Mouse (Mus musculus) kidney, adult 8-10 months (tissue): Measurements from ENCODE around the gene Ranbp17.
A peak's percentile ranks its signal among the peaks of the same experiment; 100 is the strongest.
"Not testable (repeated sequence)": the region's sequence is repeated elsewhere in the genome, so short reads cannot be mapped to it uniquely, and the experiment has no call there.

Experiments used
- DNase-seq, 2 experiments: peaks; one replicate each; pipeline ENCODE4 v3.0.0; 2022

Ranbp17 gene

DNA sequence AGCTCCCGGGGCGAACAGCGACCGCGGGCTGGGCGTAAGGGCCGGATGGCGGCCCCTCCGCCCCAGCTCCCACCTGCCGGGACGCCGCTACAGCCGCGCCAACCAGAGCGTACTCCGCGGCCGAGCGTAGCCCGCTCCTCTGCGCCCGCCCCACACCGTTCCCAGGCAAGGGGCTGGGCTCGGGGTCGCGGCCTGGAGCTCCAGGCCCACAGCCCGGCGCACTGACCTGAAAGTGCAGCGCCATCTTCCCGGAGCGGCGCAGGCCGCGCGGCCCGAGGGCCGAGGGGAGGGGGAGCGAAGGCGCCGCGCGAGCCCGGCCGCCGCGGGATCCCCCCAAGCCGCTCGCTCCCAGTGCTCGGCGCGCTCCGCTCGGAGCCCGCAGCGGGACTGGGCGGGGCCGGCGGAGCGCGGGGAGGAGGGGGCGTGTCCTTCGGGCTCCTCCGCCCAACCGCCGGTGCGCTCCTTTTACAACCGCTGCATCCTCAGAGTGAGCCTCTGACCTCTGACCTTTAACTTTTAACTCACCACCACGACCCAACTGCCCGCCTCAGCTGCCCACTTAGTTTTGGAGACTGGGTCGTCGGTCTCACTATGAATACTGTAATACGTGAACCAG is at the start of gene Ranbp17:
TSS of gene Ranbp17 (minus strand) at position 371 of the 616 bp plus-strand sequence.
- peak; percentile 3 to 7 for DNase-seq

DNA sequence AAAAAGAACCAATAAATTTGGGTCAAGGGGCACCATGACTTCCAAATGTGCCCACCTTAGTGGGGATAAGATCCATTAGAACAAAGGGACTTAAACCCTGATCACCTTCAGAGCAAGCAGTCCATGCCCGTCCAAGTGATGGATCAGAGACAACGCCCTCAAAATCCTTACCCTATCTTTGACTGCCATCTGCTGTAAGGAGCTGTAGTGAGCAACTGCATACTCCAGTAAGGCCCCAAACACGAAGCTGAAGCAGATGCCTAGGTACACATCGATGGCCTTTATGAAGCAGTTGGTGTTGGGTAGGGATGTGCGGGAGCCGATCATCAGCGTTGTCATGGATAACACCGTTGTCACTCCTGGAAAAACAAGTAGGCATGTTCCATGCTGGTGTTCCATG is 40.6 kb upstream of the Ranbp17 start:
- DNase-seq, result peak; percentile 1 to 2

DNA sequence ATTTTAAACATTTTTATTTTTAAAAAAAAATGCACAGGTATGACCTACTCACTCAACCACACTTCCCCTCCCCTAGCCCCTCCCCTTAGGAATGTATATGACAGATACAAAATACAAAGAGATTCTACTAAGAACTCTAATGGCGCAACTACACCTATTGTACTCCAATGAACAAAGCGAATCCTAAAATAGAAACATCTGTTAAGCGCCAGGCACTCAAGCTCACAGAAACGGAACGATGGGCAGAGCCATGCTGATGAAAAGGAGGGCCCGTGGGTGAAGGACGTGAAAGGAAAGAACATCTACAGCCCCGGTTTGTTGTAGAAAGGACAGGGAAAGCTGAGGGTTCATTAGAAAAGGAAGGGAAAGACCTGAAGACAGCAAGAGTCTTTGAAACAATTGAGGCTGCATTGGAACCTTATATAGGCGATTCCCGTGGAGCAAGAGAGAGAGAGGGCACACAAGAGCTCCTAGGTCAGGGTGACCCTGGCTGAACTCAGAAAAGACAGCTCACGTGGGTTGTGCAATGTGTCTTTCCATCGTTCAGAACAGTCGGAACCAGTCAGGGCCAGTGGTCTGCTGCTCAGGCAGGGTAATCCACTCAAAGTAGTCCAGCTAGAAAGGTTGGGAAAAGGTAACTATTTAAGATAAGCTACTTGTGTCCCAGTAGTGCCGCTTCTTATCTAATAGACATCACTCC is 37.5 kb upstream of the Ranbp17 start:
- no peak for DNase-seq

DNA sequence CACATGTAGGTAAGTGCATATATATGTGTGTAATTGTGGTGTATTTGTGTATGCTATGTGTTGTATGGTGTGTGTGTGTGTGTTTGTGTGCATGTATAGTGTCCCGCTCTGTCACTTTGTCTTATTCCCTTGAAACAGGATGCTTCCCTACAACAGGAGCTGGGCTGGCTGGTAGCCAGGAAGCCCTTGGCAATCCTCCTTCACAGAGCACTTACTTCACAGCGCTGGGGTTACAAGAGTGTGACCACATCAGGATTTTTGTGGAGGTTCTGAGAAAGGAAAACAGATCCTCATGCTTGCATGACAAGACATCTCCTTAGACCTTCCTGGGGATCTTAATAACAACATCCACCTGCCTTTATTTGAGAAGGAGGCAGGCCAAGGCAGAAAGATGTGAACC is 33.8 kb upstream of the Ranbp17 start:
- no peak for DNase-seq

DNA sequence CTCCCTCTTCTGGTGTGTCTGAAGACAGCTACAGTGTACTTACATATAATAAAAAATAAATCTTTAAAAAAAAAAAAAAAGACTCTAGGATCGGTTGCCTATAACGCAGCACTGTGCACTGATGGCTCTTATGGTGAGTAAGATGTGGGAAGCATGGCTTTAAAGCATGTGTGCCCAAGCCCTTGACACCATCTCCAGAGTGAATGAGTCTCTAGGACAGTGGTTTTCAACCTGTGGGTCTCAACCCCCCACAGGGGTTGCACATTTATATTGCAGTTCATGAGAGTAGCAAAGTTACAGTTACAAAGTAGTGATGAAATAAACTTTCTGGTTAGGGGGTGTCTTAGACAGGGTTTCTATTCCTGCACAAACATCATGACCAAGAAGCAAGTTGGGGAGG is 31.4 kb upstream of the Ranbp17 start:
- DNase-seq, result no peak

DNA sequence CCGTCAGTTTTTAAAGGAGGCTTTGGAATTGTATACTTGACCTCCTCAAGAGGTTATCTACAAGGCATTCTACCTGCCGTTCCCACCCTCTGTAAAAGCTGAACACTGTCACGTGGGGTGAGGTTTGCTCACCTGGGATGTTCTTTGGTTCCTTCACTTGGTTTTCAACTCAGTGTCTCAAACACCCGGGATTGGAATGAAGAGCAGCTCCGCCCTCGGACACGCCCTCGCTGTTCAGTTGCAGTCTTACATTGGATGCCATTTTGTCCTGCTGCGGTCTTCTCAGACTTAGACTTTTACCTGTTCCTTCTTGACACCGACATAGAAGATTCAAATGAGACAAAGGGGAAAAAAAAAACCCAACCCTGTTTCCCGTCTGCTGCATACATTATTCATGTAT is 30.6 kb upstream of the Ranbp17 start:
- DNase-seq, result no peak

DNA sequence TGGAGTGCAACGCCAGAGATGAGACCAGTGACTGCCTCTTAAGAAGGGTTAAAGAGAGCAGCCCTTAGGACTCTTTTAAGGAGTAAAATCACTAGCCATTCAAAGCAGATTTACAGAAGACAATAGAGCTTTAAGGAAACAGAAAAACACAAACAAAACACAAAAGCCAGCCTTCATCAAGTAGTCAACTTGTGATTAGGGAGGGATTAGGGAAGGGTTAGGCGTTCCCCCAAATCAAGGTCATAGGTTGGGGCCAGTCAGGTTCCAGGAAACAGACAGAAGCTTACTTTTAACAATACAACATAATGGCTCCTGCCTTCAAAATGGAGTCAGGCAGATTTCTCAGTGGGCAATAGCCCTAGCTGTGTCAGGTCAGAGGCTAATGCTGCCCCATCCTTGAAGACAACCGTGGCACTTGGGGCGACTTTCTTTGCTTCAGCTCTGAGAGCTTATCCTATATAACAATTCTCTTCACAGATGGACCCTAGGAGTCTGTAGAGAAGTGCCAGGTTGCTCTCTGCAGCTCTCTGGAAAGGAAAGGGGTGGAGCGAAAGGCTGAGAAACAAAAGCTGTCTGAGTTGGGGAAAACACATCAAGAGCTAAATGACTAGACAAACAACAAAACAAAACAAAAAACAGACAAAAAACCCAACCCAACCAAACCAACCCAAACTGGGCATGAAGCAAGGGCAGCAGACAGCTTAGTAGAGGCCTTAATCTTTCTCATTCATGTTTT is 24.0 kb upstream of the Ranbp17 start:
- DNase-seq, result no peak

DNA sequence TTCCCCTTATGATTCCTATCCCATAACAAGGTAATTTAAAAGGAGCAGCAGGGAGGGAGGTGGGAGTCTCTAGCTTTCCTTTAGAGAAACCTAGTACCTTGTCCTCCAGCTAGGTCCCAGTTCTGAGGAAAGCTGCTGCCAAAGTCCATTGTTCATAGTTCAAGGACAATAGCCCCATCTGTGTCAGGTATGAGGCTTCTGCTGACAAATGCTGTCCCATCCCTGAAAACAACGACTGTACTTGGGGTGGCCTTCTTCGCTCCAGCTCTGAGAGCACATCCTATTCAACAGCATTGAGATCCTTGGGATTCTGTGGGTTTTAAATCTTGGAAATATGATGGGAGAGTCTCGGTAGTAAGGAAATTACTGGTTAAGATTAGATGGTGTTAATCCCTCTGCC is 23.1 kb upstream of the Ranbp17 start:
- no peak for DNase-seq

DNA sequence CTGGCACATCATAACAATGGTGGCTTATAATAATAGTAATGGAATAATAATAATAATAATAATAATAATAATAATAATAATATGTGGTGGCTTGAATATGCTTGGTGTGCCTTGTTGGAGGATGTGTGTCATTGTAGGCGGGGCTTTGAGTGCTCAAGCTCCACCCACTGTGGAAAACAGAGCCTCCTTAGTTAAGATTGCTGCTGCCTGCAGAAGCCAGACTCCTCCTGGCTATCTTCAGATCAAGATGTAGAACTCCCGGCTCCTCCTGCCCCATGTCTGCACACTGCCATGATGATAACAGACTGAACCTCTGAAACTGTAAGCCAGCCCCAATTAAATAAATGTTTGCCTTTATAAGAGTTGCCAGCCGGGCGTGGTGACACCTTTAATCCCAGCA is 21.0 kb upstream of the Ranbp17 start:
- no peak for DNase-seq

DNA sequence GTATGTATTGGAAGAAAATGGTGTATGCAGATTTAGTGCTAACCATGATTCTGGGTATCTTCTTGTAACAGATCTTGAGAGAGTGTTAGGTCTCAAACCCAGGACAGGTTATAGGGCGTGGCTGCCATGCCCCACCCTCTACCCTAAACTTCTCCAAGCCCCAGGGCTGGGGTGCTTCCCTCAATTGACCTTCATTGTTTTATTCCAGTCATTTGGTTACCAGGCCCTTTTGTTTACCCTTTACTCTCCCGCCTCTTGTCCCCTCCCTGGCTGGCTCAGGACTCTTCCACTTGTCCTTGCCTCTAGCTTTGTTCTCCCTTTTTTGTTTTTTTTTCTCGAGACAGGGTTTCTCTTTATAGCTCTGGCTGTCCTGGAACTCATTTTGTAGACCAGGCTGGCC is 20.0 kb upstream of the Ranbp17 start:
- no peak for DNase-seq

DNA sequence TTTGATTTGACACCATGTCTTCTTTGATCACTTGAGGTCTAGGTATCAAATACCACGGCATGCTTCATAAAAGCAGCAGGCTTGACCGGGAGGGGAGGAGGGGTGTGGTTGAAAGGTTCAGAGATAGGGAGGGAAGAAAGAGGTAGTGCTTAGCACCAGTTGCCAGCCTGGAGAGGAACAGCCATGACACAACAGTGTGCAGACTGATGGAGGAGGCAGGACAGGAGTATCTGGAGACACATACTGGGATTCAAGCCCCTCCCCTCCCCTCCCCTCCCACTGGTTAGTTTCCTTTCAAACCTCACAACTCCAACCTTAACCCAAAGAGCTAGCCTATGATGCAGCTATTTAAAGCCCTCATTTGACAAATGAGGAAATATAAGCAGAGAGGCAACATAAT is 16.0 kb upstream of the Ranbp17 start:
- no peak for DNase-seq

DNA sequence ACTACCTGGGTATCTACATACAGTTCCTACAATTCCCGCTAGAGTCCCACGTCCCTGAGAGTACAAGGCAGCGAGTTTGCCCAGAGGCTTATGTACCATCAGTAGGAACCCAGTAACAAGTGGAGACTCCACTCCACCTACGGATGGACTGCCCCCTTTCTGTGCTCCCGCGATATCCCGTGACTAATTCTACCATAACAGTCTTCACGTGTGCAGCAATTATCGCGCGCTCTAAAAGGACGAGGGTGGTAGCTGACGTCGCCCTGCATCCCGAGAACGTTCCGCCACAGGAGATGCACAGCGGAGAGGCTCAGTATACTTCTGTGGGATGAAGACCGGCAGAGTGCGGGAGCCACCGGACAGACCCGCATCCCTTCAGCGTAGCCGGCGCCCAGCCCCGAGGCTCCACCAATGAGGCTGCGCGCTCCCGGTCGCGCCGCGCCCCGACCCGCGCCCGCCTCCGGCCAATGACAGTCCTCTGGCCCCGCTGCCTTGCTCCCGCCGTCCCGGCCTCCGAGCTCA is 631 bp downstream of the Ranbp17 start:
- DNase-seq, result peak; percentile 5 to 12

DNA sequence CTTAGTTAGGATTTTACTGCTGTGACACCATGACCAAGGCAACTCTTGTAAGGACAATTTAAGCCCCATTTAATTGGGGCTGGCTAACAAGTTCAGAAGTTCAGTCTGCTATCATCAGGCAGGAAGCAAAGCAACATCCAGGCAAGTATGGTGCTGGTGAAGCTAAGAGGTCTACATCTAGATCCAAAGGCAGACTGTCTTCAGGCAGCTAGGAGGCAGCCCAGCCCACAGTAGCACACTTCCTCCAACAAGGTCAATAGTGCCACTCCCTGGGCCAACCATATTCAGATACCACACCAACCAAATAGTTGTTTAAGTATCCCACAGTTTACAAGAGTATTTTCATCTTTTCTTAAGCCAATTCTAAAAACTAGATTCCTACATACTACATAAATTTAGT is 4.1 kb downstream of the Ranbp17 start:
- DNase-seq, result no peak

DNA sequence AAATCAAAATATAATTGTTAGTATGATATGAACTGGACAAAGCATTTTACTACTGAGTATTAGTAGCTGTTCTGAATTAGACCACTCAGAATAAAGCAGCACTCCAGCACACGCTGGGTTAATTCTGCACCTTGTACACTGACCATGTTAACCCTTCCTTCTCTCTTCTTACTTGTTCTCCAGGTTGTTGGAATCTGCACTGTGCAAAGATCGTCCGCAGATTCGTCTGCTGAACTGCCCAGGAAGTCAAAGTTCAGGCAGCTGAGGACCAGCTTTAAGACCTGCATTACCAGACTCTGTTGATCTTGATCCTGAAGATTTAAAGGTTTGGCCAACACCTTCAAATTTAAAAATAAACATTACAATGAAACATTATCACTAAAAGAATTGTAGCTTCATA is 27.8 kb downstream of the Ranbp17 start:
- DNase-seq, result peak; percentile 22 to 51

DNA sequence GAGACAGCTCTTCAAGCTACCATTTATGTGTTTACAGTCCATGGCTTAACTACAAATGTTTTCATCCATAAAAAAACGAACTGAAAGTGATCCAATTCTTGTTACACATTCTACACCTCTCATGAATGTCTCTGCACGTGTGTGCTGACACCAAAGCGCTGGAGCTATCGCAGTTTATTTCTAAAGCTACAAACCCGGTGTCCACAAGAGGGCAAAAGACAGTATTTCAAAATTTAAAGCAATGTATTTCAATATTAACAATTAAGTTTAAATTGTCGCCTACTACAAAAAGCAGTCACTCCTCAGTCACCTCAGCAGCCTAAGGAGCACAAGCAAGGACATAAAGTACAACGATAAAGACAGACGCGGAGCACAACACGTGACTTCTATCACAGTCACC is 33.1 kb downstream of the Ranbp17 start:
- no peak for DNase-seq

DNA sequence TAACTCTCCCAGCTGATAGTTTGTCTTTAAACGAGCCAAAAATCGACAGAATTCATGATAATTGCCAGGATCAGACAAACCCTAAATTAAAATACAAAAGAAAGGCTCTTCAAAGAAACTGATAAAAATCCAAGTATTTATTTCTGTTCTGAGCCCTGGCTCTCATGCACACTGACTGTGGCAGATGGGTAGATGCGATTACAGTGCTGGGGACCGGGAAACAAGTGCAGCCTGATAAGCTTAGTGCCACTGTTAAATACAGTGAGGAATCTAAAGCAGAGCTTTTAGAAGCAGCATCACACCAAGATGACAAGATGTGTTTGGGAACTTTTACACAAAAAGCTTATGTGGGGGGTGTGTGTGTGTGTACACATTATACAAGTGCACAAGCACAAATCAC is 34.3 kb downstream of the Ranbp17 start:
- DNase-seq, result no peak

DNA sequence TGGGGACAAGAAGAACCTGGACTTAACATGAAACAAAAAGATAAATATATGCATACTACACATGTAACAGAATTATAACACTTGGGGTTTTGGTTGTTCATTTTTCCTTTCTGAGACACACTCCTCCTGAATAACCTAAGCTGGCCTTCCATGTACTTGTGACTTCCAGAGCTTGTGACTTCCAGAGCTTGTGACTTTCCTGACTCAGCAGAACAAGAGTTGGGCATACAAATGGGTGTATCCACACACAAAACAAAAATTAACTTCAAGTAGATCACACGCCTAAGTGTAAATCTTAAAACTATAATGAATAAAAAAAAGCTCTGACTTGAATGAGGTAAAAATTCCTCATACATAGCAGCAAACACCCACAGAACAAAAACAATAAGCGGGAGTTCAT is 36.9 kb downstream of the Ranbp17 start:
- no peak for DNase-seq

DNA sequence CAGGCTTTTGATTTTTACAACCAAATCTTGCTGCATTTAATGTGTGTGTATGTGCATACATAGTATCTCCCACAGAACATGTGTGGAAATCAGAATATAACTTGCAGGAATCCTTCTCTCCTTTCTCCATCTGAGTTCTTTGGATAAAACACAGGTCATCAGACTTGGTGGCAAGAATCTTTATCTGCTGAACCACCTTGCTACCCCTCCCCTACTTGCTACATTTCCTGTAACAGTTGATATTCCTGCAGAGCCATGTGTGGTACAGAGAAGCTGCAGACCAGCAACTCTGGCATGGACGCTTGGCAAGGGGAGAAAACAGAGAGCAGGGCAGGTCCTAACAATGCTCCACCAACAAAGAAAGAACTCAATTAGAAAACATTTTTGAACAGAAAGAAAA is 52.4 kb downstream of the Ranbp17 start:
- no peak for DNase-seq

DNA sequence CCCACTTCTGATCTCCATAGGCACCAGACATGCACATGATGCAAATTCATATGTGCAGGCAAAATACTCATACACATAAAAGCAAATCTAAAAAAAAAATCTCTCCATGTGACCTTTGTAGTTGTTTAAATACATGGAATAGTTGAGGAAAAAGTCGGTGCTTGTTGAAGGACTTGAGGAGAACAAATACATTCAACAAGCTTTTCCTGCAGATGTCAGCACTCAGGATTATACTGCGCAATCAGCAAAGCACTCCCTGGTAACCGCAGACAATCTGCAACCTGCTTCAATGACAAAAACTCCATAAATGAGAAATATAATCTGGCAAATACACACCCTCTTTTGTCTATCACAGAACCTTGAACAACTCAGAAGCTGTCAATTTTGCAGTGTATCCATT is 59.5 kb downstream of the Ranbp17 start:
- DNase-seq, result no peak

DNA sequence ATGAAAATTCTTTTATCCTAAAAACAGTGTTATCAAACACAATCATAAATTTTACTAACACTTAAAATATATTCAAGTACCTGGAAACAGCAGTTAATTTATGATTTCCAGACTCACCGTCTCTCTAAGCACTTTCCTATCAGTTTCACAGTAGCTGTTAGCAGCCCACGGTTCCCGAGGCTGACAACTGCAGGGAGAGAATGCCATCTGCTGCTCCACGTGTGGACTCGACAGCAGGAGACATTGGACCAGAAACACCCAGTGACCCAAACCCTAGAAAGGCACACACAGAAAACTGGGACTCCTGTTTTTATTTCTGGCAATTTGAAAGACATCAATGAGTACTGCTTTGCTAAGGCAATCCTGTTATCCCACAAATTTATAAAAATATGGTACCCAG is 79.7 kb downstream of the Ranbp17 start:
- no peak for DNase-seq

DNA sequence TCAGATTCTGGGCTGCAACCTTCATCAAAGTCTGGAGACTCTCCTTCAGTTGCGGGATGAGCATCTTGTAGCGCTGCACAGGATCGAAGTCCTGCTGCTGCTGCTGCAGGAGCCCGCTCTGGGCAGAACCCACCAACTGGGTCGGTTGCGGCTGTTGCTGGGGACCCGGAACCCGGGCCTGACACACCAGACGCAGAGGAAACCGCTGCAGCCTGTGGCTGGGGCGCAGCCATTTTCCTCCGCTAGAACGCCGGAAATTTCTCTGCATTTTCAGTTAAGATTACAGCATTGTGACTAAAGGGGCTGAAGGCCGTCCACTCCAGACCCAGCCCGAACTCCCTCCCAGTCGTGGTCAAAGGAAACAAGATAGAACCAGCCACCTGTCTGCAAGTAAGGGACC is 85.3 kb downstream of the Ranbp17 start:
- DNase-seq, result not testable (repeated sequence)

DNA sequence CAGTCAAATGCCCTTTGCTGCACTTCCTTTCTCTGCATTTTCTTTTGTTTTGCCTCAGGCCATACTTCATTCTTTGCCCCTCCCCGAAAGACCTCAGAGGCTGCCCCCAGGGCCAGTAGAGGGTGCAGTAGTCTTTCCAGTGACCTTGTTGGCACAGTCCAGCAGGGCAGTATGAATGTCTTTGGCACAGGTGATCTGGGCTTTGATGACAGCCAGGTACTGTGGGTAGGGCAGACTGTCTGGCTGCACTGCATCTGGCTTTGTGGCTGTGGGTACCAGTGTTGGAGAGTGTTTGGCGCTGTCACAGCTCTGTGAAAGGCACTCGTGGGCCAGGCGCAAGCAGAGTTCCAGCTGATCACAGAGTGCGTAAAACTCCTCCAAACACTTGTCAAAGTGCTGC is 85.8 kb downstream of the Ranbp17 start:
- not testable (repeated sequence) for DNase-seq

DNA sequence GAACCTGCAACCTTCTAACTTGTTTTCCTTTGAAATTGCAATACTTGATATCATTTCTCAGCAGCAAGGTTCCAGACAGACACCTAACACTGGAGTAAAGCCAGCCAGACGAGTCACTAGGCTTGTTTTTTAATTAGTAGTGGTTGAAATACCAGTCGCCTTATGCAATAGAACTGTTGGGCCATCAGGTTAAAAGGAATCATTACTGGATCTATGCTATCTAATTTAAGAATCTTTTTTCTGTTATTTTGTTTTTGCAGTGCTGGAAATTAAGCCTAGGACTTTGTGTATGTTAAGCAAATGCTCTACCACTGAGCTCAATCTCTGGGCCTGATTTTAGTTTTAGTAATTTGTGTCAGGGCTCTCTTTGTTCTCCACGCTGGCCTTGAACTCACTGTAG is 91.3 kb downstream of the Ranbp17 start:
- DNase-seq, result no peak

DNA sequence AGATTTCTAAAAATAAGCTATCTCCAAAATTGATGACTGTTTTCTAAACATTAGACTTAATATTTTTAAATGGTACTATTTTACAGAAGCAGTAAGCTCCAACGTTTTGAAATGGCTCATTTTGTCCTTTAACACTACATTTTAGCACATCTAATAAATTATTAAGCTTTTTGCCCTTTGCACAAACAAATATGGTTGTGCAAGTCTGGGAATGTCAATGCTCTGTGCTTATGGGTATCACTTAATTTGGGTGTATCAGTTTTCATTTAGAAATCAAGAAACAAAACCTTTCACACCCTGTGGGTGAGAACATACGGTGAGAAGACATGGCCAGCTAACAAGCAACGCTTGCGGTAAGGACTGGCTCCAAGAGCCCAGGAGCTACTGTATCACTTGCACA is 108.9 kb downstream of the Ranbp17 start:
- no peak for DNase-seq
